Mouse (Mus musculus) adrenal gland, adult 2 months (tissue): ENCODE data around the gene Ten1. TPM values are rescaled to one million over a fixed set of nuclear protein-coding genes. Genes with fewer than 3 reads are reported as not detected.

Source experiments
- DNase-seq: peaks from one replicate; pipeline ENCODE4 v3.0.0; 2021
- polyA plus RNA-seq: library from polyadenylated mRNA; depleted of rRNA; stranded (reverse); fragments of >200 nt; gene quantifications from 2 replicates; pipeline ENCODE4 v1.2.3, GENCODE M21; 2012; rRNA removed
- total RNA-seq, 2 experiments: library from RNA; stranded (reverse); gene quantifications; 2 replicates each; pipeline ENCODE4 v1.2.3; 2021

Gene Ten1
- total and polyA plus RNA-seq, 3 experiments: 15.0 to 27.3 (median 24.7) TPM

DNA sequence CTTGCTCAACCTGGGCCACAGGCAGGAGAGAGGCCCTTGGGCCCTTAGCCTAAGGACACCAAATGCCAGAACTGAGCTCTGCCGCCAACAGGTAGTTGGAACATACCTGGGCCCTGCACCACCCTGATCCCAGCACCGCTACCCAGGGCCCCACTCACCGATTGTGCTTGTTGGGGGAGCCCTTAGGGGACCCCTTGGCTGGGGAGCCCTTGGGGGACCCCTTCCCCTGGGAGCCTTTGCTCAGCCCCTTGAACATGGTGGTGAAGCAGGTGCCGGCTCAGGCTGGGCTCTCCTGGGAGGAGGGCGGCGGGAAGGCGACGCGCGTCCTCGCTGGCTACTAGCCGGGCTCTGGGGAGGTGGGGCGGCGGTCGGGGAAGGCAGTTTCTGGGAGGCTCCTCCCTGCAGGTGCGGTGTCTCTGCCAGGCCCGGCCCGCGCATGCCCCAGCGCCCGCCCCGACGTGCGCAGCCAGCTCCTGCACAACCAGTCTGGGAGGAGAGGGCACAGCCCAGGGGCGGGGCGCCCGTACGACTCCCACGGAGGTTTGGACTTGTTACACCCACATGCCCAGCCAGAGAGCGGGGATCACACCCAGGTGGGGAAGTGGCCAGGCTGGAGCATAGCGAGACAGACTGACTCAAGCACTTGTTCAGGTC lies 39.2 kb downstream of the Ten1 start, which contains the start of gene Evpl:
Gene Evpl (minus strand): TSS at position 336 of the 654 bp plus-strand sequence.
- DNase-seq: peak; percentile 64

GRCm38 (mm10) chr11:116239797-116240196 lies 41.1 kb downstream of the Ten1 start:
- DNase-seq: no peak

- DNase-seq: no peak
Observed at GRCm38 (mm10) chr11:116241744-116242235, 43.1 kb downstream of the Ten1 start.

DNA sequence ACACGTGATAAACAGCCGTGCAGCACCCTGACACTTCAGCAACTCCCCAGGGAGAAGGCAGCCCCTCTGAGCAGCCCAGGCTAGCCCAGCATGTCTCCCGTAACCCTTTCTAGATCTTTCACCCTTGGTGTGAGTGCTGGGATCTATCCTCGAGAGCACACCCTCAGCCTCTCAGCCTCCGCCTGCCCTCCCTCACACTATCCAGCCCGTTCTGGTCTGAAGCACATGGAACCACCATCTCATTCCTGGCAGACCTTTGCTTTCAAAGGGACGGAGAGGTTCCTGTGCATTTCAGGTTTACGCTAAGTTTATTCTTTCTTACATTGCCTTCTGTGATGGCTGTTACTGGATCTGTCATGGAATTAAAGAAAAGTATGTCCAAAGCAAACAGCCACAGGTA lies 45.9 kb downstream of the Ten1 start:
- no peak for DNase-seq

DNA sequence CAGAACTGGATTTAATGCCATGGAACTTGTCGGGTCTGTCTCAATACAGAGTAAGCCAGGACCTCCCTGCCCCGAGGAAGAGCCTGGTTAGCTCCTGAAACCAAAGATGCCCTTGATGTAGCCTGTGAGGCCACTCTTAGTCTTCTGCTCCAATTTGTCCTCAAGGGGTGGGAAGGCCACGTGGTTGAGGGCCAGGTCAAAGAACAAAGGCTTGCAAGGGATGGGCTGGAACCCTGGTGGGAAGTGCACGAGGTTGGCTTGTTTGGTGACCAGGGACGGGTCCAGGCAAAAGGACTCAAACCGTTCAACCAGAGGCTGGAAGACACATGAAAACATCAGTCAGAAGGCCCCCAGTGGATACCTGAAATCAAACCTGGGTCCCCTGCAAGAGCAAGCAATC lies 47.0 kb downstream of the Ten1 start:
- no peak for DNase-seq

DNA sequence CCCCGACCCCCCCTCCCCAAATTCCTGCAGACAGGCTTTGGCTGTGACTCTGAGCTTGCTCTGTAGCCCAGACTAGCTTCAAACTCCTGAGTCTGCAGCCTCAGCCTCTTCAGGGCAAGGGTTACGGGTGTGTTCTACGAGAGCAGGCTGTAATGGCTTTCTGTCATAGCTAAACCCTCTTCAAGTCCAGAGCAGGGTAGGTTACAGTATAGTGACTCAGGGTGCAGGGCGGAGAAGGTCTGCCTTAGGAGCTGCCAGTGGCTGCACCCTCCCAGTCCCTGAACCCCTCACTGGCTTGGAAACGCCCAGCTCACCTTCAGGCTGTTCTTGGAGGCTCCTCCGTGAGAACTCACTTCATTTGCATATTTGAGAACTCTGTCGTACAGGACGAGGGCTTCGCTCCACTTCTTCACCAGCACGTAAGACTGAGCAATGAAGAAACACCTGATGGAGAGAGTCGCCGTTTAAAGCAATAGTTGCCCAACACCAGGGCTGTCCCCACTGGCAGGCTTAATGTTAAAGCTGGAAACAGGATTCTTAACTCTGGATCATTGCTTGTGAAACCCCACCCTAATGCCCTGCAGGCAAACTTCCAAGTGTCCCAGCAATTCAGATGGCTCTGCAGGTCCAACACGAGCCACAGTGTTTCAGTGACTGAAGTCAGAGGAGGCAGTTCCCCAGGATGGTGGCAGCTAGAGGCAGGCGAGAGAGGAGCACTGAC lies 49.0 kb downstream of the Ten1 start:
- DNase-seq: no peak

GRCm38 (mm10) chr11:116250898-116251297 lies 52.2 kb downstream of the Ten1 start:
- no peak for DNase-seq

GRCm38 (mm10) chr11:116253076-116253600 lies 54.5 kb downstream of the Ten1 start:
- no peak for DNase-seq

DNA sequence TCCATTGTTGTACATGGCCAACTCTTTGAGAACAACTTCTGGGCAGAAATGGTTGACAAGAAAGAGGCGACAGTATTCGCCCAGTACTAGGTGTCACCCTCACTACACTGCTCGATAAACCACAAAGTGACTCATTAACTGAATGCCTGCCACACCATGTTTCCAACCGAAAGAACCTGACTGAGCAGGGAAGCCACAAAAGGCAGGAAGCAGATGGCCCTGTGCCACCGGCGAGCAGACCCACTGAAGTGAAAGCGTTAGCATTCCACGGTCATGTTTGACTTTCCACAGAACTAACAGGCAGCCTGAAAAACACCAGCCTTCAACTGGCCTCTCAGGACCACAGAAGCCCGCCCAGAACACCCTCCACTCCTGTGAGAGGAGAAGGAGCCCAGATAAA lies 56.0 kb downstream of the Ten1 start:
- DNase-seq: no peak

- no peak for DNase-seq
Observed at GRCm38 (mm10) chr11:116255090-116255981, 56.7 kb downstream of the Ten1 start.

- DNase-seq: no peak
Observed at GRCm38 (mm10) chr11:116255982-116256675, 57.5 kb downstream of the Ten1 start.

DNA sequence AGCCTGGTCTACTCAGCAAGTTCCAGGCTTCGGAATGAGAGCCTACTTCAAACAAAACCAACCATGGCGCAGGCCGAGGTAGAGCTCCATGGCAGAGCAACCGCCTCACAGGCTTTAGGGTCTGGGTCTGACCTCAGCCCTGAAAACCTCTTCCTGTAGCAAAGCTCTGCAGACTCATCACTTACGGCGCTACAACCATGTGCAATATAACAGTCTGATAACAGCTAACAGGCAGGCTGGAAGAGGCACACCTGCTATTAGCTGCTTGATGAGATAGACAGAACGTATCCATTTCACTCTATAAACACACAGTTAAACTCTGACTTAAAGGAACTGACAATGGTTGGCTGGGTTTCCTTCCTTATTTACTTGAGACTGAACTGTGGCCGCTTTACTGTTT lies 60.8 kb downstream of the Ten1 start:
- DNase-seq: no peak

DNA sequence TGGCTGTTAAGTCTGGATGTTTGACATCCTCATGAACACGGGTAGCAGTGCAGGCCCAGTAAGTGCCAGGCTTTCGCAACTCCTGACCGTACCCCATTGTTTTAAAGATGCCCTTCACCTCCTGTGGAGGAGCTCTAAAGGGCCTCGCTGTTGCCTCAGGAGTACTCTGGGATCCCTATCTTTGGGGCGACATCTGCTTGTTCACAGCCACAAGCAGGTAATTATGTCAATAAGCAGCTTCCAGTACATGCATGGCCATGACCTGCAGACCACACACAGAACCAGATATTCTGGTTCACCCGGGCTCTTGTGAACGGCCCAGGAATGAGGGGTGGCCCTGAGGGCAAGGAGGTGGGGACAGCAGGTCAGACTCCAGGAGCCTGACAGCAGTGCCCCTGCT lies 61.6 kb downstream of the Ten1 start:
- no peak for DNase-seq

Other genes with a start within 250 kb of the Ten1 start
- 1 to 10 TPM; 2.1 to 4.3 TPM for gene Itgb4, start 224.1 kb upstream of the Ten1 start, total RNA-seq
- 3.9 and 4.8 TPM in 2 replicates for gene Itgb4, start 224.1 kb upstream of the Ten1 start, polyA plus RNA-seq
- gene Galk1, start 186.1 kb upstream of the Ten1 start, total RNA-seq: 10 to 100 TPM; 30.6 to 45.6 TPM
- 68.6 and 71.3 TPM in 2 replicates for gene Galk1, start 186.1 kb upstream of the Ten1 start, polyA plus RNA-seq
- gene H3f3b, start 170.9 kb upstream of the Ten1 start, total RNA-seq: 100 to 1,000 TPM; 270 to 363 TPM
- gene H3f3b, start 170.9 kb upstream of the Ten1 start, polyA plus RNA-seq: 76.2 and 92.7 TPM in 2 replicates
- 10 to 100 TPM; 20.2 to 21.2 TPM for gene Unk, start 168.5 kb upstream of the Ten1 start, total RNA-seq
- gene Unk, start 168.5 kb upstream of the Ten1 start, polyA plus RNA-seq: 46.0 and 58.5 TPM in 2 replicates
- gene Unc13d, start 120.9 kb upstream of the Ten1 start, total RNA-seq: 1 to 10 TPM in 1 of 2 experiments, under 1 TPM in 1; 0.83 to 1.0 TPM
- 2.3 and 3.4 TPM in 2 replicates for gene Unc13d, start 120.9 kb upstream of the Ten1 start, polyA plus RNA-seq
- 100 to 1,000 TPM; 165 to 185 TPM for gene Wbp2, start 111.9 kb upstream of the Ten1 start, total RNA-seq
- 517 and 528 TPM in 2 replicates for gene Wbp2, start 111.9 kb upstream of the Ten1 start, polyA plus RNA-seq
- 10 to 100 TPM; 10.3 to 17.9 TPM for gene Trim47, start 71.6 kb upstream of the Ten1 start, total RNA-seq
- gene Trim47, start 71.6 kb upstream of the Ten1 start, polyA plus RNA-seq: 49.1 and 68.9 TPM in 2 replicates
- 10 to 100 TPM in 1 of 2 experiments, 1 to 10 TPM in 1; 9.5 to 11.8 TPM for gene Trim65, start 67.7 kb upstream of the Ten1 start, total RNA-seq
- gene Trim65, start 67.7 kb upstream of the Ten1 start, polyA plus RNA-seq: 15.9 and 16.0 TPM in 2 replicates
- gene Mrpl38, start 60.0 kb upstream of the Ten1 start, total RNA-seq: 100 to 1,000 TPM; 102 to 108 TPM
- 134 and 167 TPM in 2 replicates for gene Mrpl38, start 60.0 kb upstream of the Ten1 start, polyA plus RNA-seq
- gene Fbf1, start 30.7 kb upstream of the Ten1 start, total RNA-seq: 10 to 100 TPM; 30.4 to 37.8 TPM
- gene Fbf1, start 30.7 kb upstream of the Ten1 start, polyA plus RNA-seq: 19.5 and 21.4 TPM in 2 replicates
- gene Acox1, start 190 bp downstream of the Ten1 start, total RNA-seq: 100 to 1,000 TPM; 225 TPM
- gene Acox1, start 190 bp downstream of the Ten1 start, polyA plus RNA-seq: 64.1 and 67.5 TPM in 2 replicates
- gene Evpl, start 39.2 kb downstream of the Ten1 start, total RNA-seq: 1 to 10 TPM in 1 of 2 experiments, under 1 TPM in 1; 0.43 to 1.8 TPM
- gene Evpl, start 39.2 kb downstream of the Ten1 start, polyA plus RNA-seq: 0.49 and 0.57 TPM in 2 replicates
- 10 to 100 TPM; 70.0 to 77.0 TPM for gene Srp68, start 75.4 kb downstream of the Ten1 start, total RNA-seq
- 21.4 and 27.6 TPM in 2 replicates for gene Srp68, start 75.4 kb downstream of the Ten1 start, polyA plus RNA-seq
- under 1 TPM in 1 of 2 experiments, not detected in 1; 0.24 TPM for gene Galr2, start 82.1 kb downstream of the Ten1 start, total RNA-seq
- gene Galr2, start 82.1 kb downstream of the Ten1 start, polyA plus RNA-seq: 0.90 and 1.1 TPM in 2 replicates
- gene Exoc7, start 108.4 kb downstream of the Ten1 start, total RNA-seq: 10 to 100 TPM; 64.9 to 67.6 TPM
- 21.8 and 26.7 TPM in 2 replicates for gene Exoc7, start 108.4 kb downstream of the Ten1 start, polyA plus RNA-seq
- under 1 TPM in 1 of 2 experiments, not detected in 1; 0.14 TPM for gene Foxj1, start 136.5 kb downstream of the Ten1 start, total RNA-seq
- gene Foxj1, start 136.5 kb downstream of the Ten1 start, polyA plus RNA-seq: 0.19 and 0.26 TPM in 2 replicates
- gene Rnf157, start 214.2 kb downstream of the Ten1 start, total RNA-seq: 1 to 10 TPM; 6.8 to 7.2 TPM
- 4.6 and 5.5 TPM in 2 replicates for gene Rnf157, start 214.2 kb downstream of the Ten1 start, polyA plus RNA-seq
- gene Ubald2, start 235.2 kb downstream of the Ten1 start, total RNA-seq: 10 to 100 TPM; 16.3 to 35.2 TPM
- 119 and 158 TPM in 2 replicates for gene Ubald2, start 235.2 kb downstream of the Ten1 start, polyA plus RNA-seq